Mouse (Mus musculus) midbrain, embryonic 14.5 days (tissue): Measurements from ENCODE around the gene Vldlr. TPM values are rescaled to one million over a fixed set of nuclear protein-coding genes. Genes with fewer than 3 reads are reported as not detected.

Experiments used
- ATAC-seq: fragments of 200-750 bp; cut with Nextera tagmentation; 2 replicates; pipeline ENCODE4 v1.8.0; 2017; ENCODE audit warnings: moderate number of reproducible peaks, moderate library complexity; ENCODE audit not compliant: low FRiP score, low TSS enrichment
- DNase-seq: peaks from one replicate; pipeline ENCODE4 v3.0.0-alpha.2; 2015
- H3K27ac ChIP-seq: fragments of 300-500 bp; sonication (generic); replicated peaks from 2 replicates; pipeline ENCODE4 v1.5.1; 2014; ENCODE audit warnings: mild to moderate bottlenecking, low read depth, low read length, moderate library complexity
- H3K27me3 ChIP-seq: fragments of 300-500 bp; sonication (generic); 2 replicates; pipeline ENCODE4 v1.6.1; 2014; ENCODE audit warnings: low read length, control low read depth, mixed read lengths; ENCODE audit not compliant: control insufficient read depth, insufficient read depth
- H3K36me3 ChIP-seq: fragments of 300-500 bp; sonication (generic); 2 replicates; pipeline ENCODE4 v1.6.1; 2014; ENCODE audit warnings: low read length, control low read depth; ENCODE audit not compliant: control insufficient read depth, insufficient read depth
- H3K4me1 ChIP-seq: fragments of 300-500 bp; sonication (generic); 2 replicates; pipeline ENCODE4 v1.6.1; 2014; ENCODE audit warnings: mild to moderate bottlenecking, antibody characterized with exemption, low read length, control low read depth; ENCODE audit not compliant: control insufficient read depth, insufficient read depth
- H3K4me2 ChIP-seq: fragments of 300-500 bp; sonication (generic); 2 replicates; pipeline ENCODE4 v1.6.1; 2014; ENCODE audit warnings: mild to moderate bottlenecking, low read length, moderate library complexity
- H3K4me3 ChIP-seq: fragments of 300-500 bp; sonication (generic); replicated peaks from 2 replicates; pipeline ENCODE4 v1.5.1; 2014; ENCODE audit warnings: low read depth, low read length
- H3K9ac ChIP-seq: fragments of 300-500 bp; sonication (generic); replicated peaks from 2 replicates; pipeline ENCODE4 v1.6.1; 2014; ENCODE audit warnings: mild to moderate bottlenecking, low read length, moderate library complexity
- H3K9me3 ChIP-seq: fragments of 300-500 bp; sonication (generic); 2 replicates; pipeline ENCODE4 v1.6.1; 2016; ENCODE audit warnings: low read length, control low read depth, mixed read lengths; ENCODE audit not compliant: control insufficient read depth
- WGBS: fragments of 180-500 bp; shearing (Covaris S2); extraction: QIAGEN DNeasy Blood & Tissue Kit; methylation state at CpG from one replicate; pipeline ENCODE4 v1.1.7; 2014; 5-methylcytosine and 5-hydroxymethylcytosine counted together
- polyA plus RNA-seq: library from polyadenylated mRNA; unstranded; fragments of >200 nt; fragmentation: Nextera tagmentation; extraction: Ambion mirVana; gene quantifications from 2 replicates; pipeline ENCODE4 v1.2.1, GENCODE M21; 2014

The Vldlr gene
- polyA plus RNA-seq, 1 experiment from 2014 or later: 44.6 TPM

DNA sequence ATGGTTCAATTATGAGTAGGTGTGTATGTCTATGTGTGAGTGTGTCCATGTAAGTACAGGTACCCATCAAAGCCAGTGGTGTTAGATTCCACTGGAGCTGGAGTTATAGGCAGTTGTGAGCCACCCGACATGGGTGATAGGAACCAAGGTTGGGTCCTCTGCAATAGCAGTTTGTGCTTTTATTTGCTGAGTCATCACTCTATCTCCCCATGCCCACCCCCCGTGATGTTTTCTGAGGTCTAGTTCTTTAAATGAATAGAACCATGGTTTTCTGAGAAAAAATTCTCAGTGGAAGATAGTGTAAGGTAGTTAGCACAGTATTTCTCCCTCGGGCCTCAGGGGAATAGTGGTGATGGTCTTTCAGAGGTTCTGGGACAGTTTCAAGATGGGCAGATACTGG lies 39.4 kb downstream of the Vldlr start:
- 93% methylated on average over 3 of the region's 3 CpGs for WGBS
- no peak overlapping the region for H3K9ac ChIP-seq
- DNase-seq (no peak), ATAC-seq (no peak)
- H3K4me3 ChIP-seq: no peak overlapping the region
- H3K9me3 ChIP-seq: no peaks in the 10 kb centered on the region
- H3K4me1 ChIP-seq: no peaks in the 10 kb centered on the region
- no peak overlapping the region for H3K4me2 ChIP-seq
- peaks cover 29% of the 10 kb centered on the region for H3K36me3 ChIP-seq
- no peaks in the 10 kb centered on the region for H3K27me3 ChIP-seq
- no peak overlapping the region for H3K27ac ChIP-seq

DNA sequence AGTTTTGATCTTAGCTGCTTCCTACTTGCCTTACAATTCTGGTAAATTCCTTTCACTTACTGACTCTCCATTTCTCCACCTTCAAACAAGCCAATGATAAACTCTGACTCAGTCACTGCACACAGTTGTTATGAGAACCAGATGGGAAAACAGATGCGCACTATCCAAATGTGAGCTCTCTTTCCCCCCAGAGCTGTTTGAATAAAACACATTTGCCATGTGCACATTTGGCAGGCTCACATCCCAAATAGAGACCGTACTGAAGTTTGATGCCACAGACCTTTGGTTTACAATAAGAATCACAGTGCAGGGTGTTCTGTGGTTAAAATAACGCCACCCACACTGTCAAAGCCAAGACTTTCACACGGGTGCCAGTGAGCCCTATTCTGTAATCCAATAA lies 43.8 kb downstream of the Vldlr start:
- no peak for ATAC-seq
- H3K36me3 ChIP-seq: no peaks in the 10 kb centered on the region
- 87% methylated on average over 4 of the region's 4 CpGs for whole genome bisulfite sequencing

DNA sequence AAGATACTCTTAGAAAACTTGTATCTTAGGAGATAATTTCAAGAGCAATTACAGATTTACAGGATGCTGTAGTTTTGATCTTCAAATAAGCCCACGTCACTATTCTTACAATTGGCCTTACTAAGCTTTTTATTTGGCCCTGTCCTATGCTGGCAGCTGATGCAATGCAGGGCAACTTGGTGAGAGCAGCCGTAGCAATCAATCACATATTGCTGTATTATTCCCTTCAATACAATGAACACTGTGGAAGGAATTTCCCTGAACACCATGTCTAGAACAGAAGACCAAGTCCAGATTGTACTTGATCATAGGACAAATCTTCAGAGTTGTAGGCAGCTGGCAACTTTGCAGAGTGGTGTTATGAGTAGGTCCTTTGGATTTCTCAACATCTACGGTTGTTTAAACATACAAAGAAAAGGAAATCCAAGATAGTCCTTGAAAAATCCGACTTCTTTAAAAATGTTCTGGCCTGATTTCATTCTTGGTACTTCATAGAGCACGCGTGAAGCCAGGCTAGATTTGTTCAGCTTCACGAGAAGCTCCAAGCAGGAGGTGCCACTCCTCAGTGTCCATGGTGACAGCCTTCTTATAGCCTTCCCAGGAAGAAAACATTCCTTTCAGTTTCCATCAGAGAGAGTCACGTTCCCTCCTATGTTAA lies 44.5 kb downstream of the Vldlr start:
- no peaks in the 10 kb centered on the region for H3K27me3 ChIP-seq
- ATAC-seq (no peak), DNase-seq (no peak)
- no peak overlapping the region for H3K27ac ChIP-seq
- 89% methylated on average over 8 of the region's 8 CpGs for WGBS
- H3K4me2 ChIP-seq: no peak overlapping the region
- H3K9ac ChIP-seq: no peak overlapping the region
- no peaks in the 10 kb centered on the region for H3K36me3 ChIP-seq
- no peak overlapping the region for H3K4me3 ChIP-seq
- no peaks in the 10 kb centered on the region for H3K4me1 ChIP-seq
- no peaks in the 10 kb centered on the region for H3K9me3 ChIP-seq

More for the DNA sequence above, 43.8 kb downstream of the Vldlr start:
- H3K4me2 ChIP-seq: no peak overlapping the region
- no peaks in the 10 kb centered on the region for H3K27me3 ChIP-seq
- H3K9ac ChIP-seq: no peak overlapping the region
- no peaks in the 10 kb centered on the region for H3K9me3 ChIP-seq
- no peak overlapping the region for H3K27ac ChIP-seq
- H3K4me3 ChIP-seq: no peak overlapping the region
- H3K4me1 ChIP-seq: no peaks in the 10 kb centered on the region
- DNase-seq: no peak

DNA sequence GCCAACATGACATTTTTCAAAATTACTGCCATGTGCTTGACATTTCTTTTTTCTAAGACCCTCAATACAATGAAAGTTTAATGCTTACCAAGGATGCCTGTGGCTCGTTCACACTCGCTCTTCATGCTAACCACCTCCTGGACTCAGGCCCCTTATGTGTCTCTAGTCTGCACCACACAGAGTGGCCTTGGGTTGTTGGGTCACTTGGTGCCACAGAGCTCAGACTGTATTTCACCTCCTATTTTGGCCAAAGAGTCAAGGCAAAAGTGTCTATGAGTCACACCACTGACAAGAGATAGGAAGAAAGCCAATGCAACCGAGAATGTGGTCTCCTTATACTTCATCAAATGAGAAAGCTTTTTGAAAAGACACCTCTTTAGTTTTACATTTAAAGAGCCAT lies 45.9 kb downstream of the Vldlr start:
- DNase-seq (no peak), ATAC-seq (no peak)
- no peaks in the 10 kb centered on the region for H3K27me3 ChIP-seq
- 79% methylated on average over 3 of the region's 3 CpGs for WGBS
- H3K4me1 ChIP-seq: no peaks in the 10 kb centered on the region
- H3K4me3 ChIP-seq: no peak overlapping the region
- H3K4me2 ChIP-seq: no peak overlapping the region
- H3K9me3 ChIP-seq: no peaks in the 10 kb centered on the region
- no peak overlapping the region for H3K9ac ChIP-seq
- H3K27ac ChIP-seq: no peak overlapping the region
- H3K36me3 ChIP-seq: no peaks in the 10 kb centered on the region

DNA sequence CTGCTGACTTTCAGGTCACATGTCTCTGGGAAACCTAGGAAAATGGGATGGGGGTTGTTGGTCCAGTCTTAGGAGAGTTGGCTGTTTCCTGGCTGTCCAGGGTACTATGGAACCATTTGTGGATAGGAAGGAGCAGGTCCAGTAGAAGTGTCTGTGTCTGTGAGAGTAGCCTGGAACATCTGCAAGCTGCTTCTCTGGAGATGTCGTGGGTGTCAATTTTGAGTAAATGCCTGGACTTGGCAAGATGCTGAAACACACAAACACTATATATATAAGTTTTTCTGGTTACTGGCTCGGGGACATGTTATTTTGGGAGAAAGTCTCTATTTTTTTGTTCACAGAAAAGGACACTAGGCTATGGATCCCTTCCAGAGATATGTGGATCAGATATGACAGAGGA lies 57.1 kb downstream of the Vldlr start:
- no peak overlapping the region for H3K4me2 ChIP-seq
- no peak overlapping the region for H3K9ac ChIP-seq
- WGBS: 82% methylated on average over 2 of the region's 2 CpGs
- no peaks in the 10 kb centered on the region for H3K36me3 ChIP-seq
- H3K4me1 ChIP-seq: no peaks in the 10 kb centered on the region
- H3K27me3 ChIP-seq: no peaks in the 10 kb centered on the region
- ATAC-seq: no peak
- H3K27ac ChIP-seq: no peak overlapping the region
- no peak overlapping the region for H3K4me3 ChIP-seq
- no peak for DNase-seq
- no peaks in the 10 kb centered on the region for H3K9me3 ChIP-seq

DNA sequence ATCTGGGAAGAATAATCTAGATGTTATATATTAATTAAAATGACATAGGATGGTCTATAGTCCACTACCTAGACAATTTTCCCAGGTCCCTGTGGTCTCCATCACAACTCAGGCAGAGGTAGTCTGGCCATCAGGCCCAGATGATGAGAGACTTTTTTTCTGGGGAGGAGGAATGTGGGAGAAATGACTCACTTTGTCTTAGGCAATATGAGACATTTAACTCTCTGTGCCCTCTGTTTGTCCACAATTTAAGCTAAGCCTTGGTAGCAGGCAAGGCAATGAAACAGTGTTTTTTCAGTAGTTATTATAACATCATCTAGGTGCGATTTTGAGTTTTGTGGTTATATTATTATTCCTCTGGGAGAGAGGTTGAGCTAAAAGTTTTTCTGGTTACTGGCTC lies 58.1 kb downstream of the Vldlr start:
- Histone ChIP-seq H3K9ac (no peak overlapping the region), H3K4me2 (no peak overlapping the region), H3K36me3 (no peaks in the 10 kb centered on the region), H3K9me3 (no peaks in the 10 kb centered on the region), H3K4me1 (no peaks in the 10 kb centered on the region), H3K4me3 (no peak overlapping the region), H3K27me3 (no peaks in the 10 kb centered on the region), H3K27ac (no peak overlapping the region)
- WGBS: 89% methylated on average over 1 of the region's 1 CpGs
- DNase-seq (no peak), ATAC-seq (no peak)

DNA sequence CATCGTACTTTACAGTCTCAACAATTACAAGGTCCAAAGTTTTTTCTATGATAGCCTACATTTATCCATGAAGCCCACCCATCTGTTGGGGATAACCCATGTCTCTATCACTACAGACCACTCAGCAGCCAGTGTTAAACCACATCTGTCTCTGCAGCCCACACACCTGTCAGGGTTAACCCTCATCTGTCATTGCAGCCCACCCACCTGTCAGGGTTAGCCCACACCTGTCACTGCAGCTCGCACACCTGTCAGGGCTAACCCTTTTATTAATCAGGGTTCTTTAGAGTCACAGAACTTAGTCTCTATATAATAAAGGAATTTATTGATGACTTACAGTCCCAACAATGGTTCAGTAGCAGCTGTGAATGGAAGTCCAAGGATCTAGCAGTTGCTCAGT lies 62.9 kb downstream of the Vldlr start:
- no peak overlapping the region for H3K9ac ChIP-seq
- DNase-seq (no peak), ATAC-seq (no peak)
- 97% methylated on average over 2 of the region's 2 CpGs for WGBS
- H3K4me3 ChIP-seq: no peak overlapping the region
- no peaks in the 10 kb centered on the region for H3K36me3 ChIP-seq
- H3K4me2 ChIP-seq: no peak overlapping the region
- no peaks in the 10 kb centered on the region for H3K27me3 ChIP-seq
- no peak overlapping the region for H3K27ac ChIP-seq
- no peaks in the 10 kb centered on the region for H3K9me3 ChIP-seq
- no peaks in the 10 kb centered on the region for H3K4me1 ChIP-seq

Other genes with a start within 250 kb of the Vldlr start
- 0.07 and 0.08 TPM in 2 replicates for gene Kcnv2, start 106.1 kb downstream of the Vldlr start, polyA plus RNA-seq
- gene Pum3, start 213.3 kb downstream of the Vldlr start, polyA plus RNA-seq: 54.5 and 59.6 TPM in 2 replicates